Mouse (Mus musculus) stomach, embryonic 15.5 days (tissue): ENCODE data around the gene Tnfaip8l3. TPM values are rescaled to one million over a fixed set of nuclear protein-coding genes. Genes with fewer than 3 reads are reported as not detected.
"Not testable (repeated sequence)": the region's sequence is repeated elsewhere in the genome, so short reads cannot be mapped to it uniquely, and the experiment has no call there.

ENCODE experiments used
- ATAC-seq: fragments of 200-750 bp; cut with Nextera tagmentation; 2 replicates; pipeline ENCODE4 v1.8.0; 2017; ENCODE audit warnings: low read depth, moderate number of reproducible peaks, moderate TSS enrichment; ENCODE audit not compliant: insufficient read depth, low FRiP score
- H3K27ac ChIP-seq: fragments of 300-500 bp; sonication (generic); 2 replicates; pipeline ENCODE4 v1.5.1; 2015; ENCODE audit warnings: mild to moderate bottlenecking, inconsistent platforms
- H3K27me3 ChIP-seq: fragments of 300-500 bp; sonication (generic); replicated peaks from 2 replicates; pipeline ENCODE4 v1.6.1; 2015; ENCODE audit warnings: inconsistent platforms
- H3K36me3 ChIP-seq: fragments of 300-500 bp; sonication (generic); 2 replicates; pipeline ENCODE4 v1.6.1; 2015; ENCODE audit warnings: inconsistent platforms
- H3K4me1 ChIP-seq: fragments of 300-500 bp; sonication (generic); 2 replicates; pipeline ENCODE4 v1.6.1; 2015; ENCODE audit warnings: inconsistent platforms
- H3K4me2 ChIP-seq: fragments of 300-500 bp; sonication (generic); 2 replicates; pipeline ENCODE4 v1.6.1; 2015; ENCODE audit warnings: mild to moderate bottlenecking, inconsistent platforms
- H3K4me3 ChIP-seq: fragments of 300-500 bp; sonication (generic); replicated peaks from 2 replicates; pipeline ENCODE4 v1.5.1; 2015; ENCODE audit warnings: inconsistent platforms
- H3K9ac ChIP-seq: fragments of 300-500 bp; sonication (generic); 2 replicates; pipeline ENCODE4 v1.6.1; 2015; ENCODE audit warnings: inconsistent platforms
- H3K9me3 ChIP-seq: fragments of 300-500 bp; sonication (generic); 2 replicates; pipeline ENCODE4 v1.6.1; 2016; ENCODE audit warnings: inconsistent platforms
- WGBS: fragments of 180-500 bp; shearing (Covaris S2); methylation state at CpG from one replicate; pipeline ENCODE4 v1.1.7; 2015; 5-methylcytosine and 5-hydroxymethylcytosine counted together
- polyA plus RNA-seq: library from polyadenylated mRNA; unstranded; fragments of >200 nt; fragmentation: Nextera tagmentation; extraction: Ambion mirVana; gene quantifications from 2 replicates; pipeline ENCODE4 v1.2.1, GENCODE M21; 2015

The Tnfaip8l3 gene
- polyA plus RNA-seq, 1 experiment from 2014 or later: 0.21 TPM

DNA sequence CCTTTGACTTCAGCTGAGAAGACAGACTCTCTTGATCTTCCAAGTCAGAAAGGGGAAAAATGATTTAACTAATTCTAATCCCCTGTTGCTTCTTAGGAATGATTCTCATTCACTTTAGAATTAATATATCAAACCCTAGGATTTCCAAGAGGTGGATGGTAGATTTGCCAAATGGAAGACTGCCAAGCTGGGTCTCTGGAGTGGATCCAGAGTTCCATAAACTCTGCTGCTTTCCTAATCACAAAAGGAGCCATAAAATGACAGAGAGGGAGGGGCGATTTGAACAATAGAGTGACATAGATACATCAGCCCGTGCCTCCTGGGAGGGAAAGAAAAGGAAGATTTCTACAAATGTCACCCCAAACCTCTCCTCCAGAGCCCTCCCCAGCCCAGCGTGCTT is 3.4 kb downstream of the Tnfaip8l3 start:
- 73% methylated on average over 3 of the region's 3 CpGs for WGBS
- H3K4me2 ChIP-seq: no peak overlapping the region
- no peaks in the 10 kb centered on the region for H3K36me3 ChIP-seq
- H3K4me1 ChIP-seq: 0 out of 2 replicates have a peak, but pooled peaks cover 3% of the 10 kb centered on the region
- H3K4me3 ChIP-seq: no peak overlapping the region
- no peak for ATAC-seq
- peaks cover 16% of the 10 kb centered on the region for H3K27me3 ChIP-seq
- H3K9me3 ChIP-seq: no peaks in the 10 kb centered on the region
- H3K9ac ChIP-seq: no peak overlapping the region
- no peak overlapping the region for H3K27ac ChIP-seq

DNA sequence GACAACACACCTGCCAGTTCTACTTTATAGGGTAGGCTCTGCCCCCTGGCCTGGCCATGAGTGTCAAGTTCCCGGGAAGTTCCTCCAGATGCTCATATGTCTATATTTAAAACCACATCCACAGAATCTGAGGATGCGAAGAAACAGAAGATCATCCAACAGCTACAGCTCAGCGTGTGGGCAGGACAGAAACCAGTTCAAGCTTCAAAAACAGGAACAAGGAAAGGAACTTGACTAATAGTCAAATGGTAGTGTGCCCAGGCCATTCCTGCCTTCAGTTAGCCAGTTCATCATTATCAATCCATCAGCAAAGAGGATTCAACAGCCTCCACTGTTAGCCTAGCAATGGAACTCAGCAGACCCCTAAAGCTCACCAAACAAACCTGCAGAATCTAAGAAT is 4.5 kb downstream of the Tnfaip8l3 start:
- ATAC-seq: no peak
- 0 out of 2 replicates have a peak, but pooled peaks cover 2% of the 10 kb centered on the region for H3K4me1 ChIP-seq
- H3K9ac ChIP-seq: no peak overlapping the region
- H3K4me3 ChIP-seq: no peak overlapping the region
- peaks cover 14% of the 10 kb centered on the region for H3K27me3 ChIP-seq
- 78% methylated on average over 3 of the region's 3 CpGs for WGBS
- H3K9me3 ChIP-seq: no peaks in the 10 kb centered on the region
- H3K36me3 ChIP-seq: no peaks in the 10 kb centered on the region
- H3K27ac ChIP-seq: no peak overlapping the region
- no peak overlapping the region for H3K4me2 ChIP-seq

GRCm38 (mm10) chr9:54061666-54062065 is 6.5 kb downstream of the Tnfaip8l3 start:
- H3K27ac ChIP-seq: no peak overlapping the region
- WGBS: 67% methylated on average over 5 of the region's 5 CpGs

DNA sequence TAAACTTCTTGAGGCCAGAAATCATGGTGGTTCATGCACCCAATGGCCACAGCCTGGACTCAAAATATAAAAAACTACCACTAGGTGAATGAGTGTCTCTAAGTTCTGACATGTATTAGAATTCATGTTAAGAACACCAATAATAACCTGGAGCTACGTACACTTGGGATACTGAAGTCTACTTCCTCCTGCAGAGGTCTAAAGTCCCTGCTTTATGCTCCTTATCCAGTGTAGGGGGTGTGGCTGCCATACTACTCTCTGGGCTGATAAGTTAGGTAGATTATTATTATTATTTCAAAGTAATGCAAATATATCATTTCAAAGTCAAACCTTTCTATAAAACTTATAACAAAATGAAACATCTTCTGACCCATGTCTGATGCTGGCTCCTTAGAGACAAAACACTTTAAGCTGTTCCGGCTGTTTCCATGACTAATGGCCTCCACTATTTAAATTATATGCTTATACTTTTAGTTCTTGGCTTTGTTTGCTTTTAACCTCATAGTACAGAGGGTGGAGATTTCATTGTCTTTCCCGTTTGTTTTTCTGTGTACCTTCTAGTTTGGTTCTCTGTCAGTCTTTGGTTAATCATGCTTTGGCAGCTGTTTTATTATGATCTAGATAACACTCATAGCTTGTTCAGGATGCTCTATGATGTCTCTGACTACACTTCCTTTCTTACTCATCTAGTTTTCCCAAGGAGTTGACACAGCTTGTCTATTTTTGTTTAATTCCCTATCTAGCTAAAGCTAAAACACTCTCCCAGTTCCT is 16.7 kb downstream of the Tnfaip8l3 start:
- WGBS: 66% methylated on average over 3 of the region's 3 CpGs
- ATAC-seq: peak; percentile 47; the same call in 1 of the 2 replicates

More at GRCm38 (mm10) chr9:54061666-54062065, 6.5 kb downstream of the Tnfaip8l3 start:
- Histone ChIP-seq H3K9me3 (no peaks in the 10 kb centered on the region), H3K9ac (no peak overlapping the region), H3K4me3 (no peak overlapping the region), H3K4me2 (no peak overlapping the region), H3K27me3 (no peaks in the 10 kb centered on the region; the same call in 1 of the 2 replicates), H3K4me1 (no peaks in the 10 kb centered on the region), H3K36me3 (no peaks in the 10 kb centered on the region)
- ATAC-seq: no peak

GRCm38 (mm10) chr9:54048978-54049377 is 19.2 kb downstream of the Tnfaip8l3 start:
- no peak overlapping the region for H3K4me3 ChIP-seq
- H3K27me3 ChIP-seq: no peaks in the 10 kb centered on the region
- H3K36me3 ChIP-seq: no peaks in the 10 kb centered on the region
- no peaks in the 10 kb centered on the region for H3K4me1 ChIP-seq
- no peak overlapping the region for H3K9ac ChIP-seq
- no peak for ATAC-seq
- H3K4me2 ChIP-seq: no peak overlapping the region
- no peaks in the 10 kb centered on the region for H3K9me3 ChIP-seq
- H3K27ac ChIP-seq: no peak overlapping the region
- WGBS: 70% methylated on average over 5 of the region's 5 CpGs

More for the DNA sequence above, 16.7 kb downstream of the Tnfaip8l3 start:
- Histone ChIP-seq H3K36me3 (no peaks in the 10 kb centered on the region), H3K9me3 (no peaks in the 10 kb centered on the region), H3K4me3 (no peak overlapping the region), H3K27ac (no peak overlapping the region), H3K4me1 (no peaks in the 10 kb centered on the region), H3K4me2 (no peak overlapping the region), H3K27me3 (no peaks in the 10 kb centered on the region), H3K9ac (no peak overlapping the region)

GRCm38 (mm10) chr9:54043067-54043466 is 25.1 kb downstream of the Tnfaip8l3 start:
- H3K4me2 ChIP-seq: no peak overlapping the region
- no peak overlapping the region for H3K9ac ChIP-seq
- WGBS: 89% methylated on average over 5 of the region's 5 CpGs
- no peaks in the 10 kb centered on the region for H3K36me3 ChIP-seq
- no peak overlapping the region for H3K4me3 ChIP-seq
- H3K27me3 ChIP-seq: no peaks in the 10 kb centered on the region
- H3K27ac ChIP-seq: no peak overlapping the region
- H3K9me3 ChIP-seq: no peaks in the 10 kb centered on the region
- H3K4me1 ChIP-seq: no peaks in the 10 kb centered on the region
- no peak for ATAC-seq

GRCm38 (mm10) chr9:54037717-54038116 is 30.5 kb downstream of the Tnfaip8l3 start:
- Histone ChIP-seq H3K27ac (no peak overlapping the region), H3K27me3 (no peaks in the 10 kb centered on the region), H3K36me3 (no peaks in the 10 kb centered on the region), H3K4me1 (no peaks in the 10 kb centered on the region), H3K9me3 (no peaks in the 10 kb centered on the region), H3K4me3 (no peak overlapping the region), H3K9ac (no peak overlapping the region), H3K4me2 (no peak overlapping the region)
- ATAC-seq: no peak
- 71% methylated on average over 9 of the region's 9 CpGs for WGBS

DNA sequence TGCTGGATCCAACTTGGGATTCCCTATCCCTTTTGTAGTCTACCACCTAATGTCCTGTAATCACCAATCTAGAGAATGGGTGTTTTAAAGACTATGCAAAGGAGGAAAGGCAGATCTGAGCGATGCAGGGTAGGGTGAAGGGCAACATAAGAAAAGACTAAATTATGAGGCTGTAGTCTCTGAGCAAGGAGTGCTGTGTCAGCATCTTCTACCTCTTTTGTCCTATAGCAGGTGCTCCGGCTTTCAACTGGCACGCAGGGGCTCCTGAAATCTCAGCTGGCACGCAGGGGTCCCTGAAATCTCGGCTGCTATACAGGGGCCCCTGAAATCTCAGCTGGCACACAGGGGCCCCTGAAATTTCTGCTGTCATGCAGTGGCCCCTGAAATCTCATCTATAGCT is 33.5 kb downstream of the Tnfaip8l3 start:
- no peaks in the 10 kb centered on the region for H3K9me3 ChIP-seq
- no peak for ATAC-seq
- WGBS: 84% methylated on average over 5 of the region's 5 CpGs
- H3K9ac ChIP-seq: no peak overlapping the region
- H3K4me2 ChIP-seq: no peak overlapping the region
- no peak overlapping the region for H3K4me3 ChIP-seq
- no peaks in the 10 kb centered on the region for H3K27me3 ChIP-seq
- no peak overlapping the region for H3K27ac ChIP-seq
- H3K4me1 ChIP-seq: no peaks in the 10 kb centered on the region
- H3K36me3 ChIP-seq: no peaks in the 10 kb centered on the region

DNA sequence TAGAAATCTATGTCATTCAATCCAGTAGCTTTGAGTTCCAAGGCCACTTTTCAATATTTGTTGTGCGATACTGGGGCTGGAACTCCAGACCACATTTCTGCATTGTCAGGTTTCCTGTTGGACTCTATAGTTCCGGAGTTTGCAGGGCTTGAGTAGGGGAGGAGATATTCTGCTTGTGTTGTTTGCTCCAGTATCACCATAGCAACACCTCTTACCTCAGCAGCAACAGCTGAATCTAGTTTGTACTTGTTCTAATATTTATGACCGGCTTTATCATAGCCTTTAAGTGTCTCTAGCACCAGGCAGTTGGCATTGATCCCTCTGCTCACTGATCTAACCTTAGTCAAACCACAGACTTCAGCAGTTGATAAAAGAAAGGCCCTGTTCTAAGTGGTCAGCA is 45.4 kb downstream of the Tnfaip8l3 start:
- H3K4me3 ChIP-seq: no peak overlapping the region
- no peaks in the 10 kb centered on the region for H3K36me3 ChIP-seq
- no peaks in the 10 kb centered on the region for H3K4me1 ChIP-seq
- H3K9ac ChIP-seq: no peak overlapping the region
- 53% methylated on average over 3 of the region's 3 CpGs for WGBS
- no peaks in the 10 kb centered on the region for H3K27me3 ChIP-seq
- no peak overlapping the region for H3K27ac ChIP-seq
- H3K9me3 ChIP-seq: no peaks in the 10 kb centered on the region
- H3K4me2 ChIP-seq: no peak overlapping the region
- no peak for ATAC-seq

DNA sequence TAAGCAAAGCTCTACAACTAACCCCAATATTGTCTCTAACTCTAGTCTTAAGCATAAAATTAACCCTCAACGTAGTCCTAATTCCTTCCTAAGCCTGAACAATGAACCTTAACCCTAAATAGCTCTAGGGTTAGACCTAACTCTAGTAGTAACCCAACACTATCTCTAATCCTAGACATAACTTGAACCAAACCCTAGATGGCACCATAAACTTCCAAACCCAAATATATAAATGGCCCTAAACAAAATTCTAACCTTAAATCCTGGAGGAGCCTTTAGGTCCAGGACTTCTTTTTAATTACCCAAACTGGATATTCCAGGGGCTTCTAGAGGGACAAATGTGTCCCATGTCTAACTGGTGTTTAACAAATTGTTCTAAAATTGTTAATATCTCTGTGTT is 73.7 kb downstream of the Tnfaip8l3 start:
- Histone ChIP-seq H3K9me3 (no peaks in the 10 kb centered on the region), H3K36me3 (no peaks in the 10 kb centered on the region), H3K4me2 (no peak overlapping the region), H3K9ac (no peak overlapping the region), H3K4me1 (no peaks in the 10 kb centered on the region), H3K27me3 (no peaks in the 10 kb centered on the region), H3K4me3 (no peak overlapping the region), H3K27ac (no peak overlapping the region)
- WGBS: 63% methylated on average over 1 of the region's 1 CpGs
- no peak for ATAC-seq

- not testable (repeated sequence) for H3K36me3 ChIP-seq, H3K9me3 ChIP-seq, H3K4me1 ChIP-seq, H3K27me3 ChIP-seq, H3K4me3 ChIP-seq, H3K4me2 ChIP-seq, H3K27ac ChIP-seq, H3K9ac ChIP-seq, ATAC-seq
Measured at GRCm38 (mm10) chr9:53992567-53992966, 75.6 kb downstream of the Tnfaip8l3 start.

DNA sequence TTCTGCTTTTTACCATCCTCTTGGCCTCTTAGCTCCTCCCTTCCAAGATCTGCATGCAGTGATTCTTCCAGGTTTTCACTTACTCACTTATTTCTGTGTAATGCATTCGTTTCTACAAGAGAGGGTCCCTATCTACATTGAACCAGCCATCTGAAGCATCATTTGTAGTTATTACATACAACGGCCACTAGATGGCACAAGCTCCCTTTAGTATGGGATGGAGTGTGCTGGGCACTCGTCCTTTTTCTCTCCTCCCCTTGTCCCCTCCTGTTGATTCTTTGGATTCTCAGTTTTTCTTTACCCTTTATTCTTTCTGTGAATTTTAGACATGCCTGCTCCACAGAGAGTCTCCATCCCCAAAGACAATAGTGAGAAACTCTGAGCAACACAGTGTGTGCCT is 77.3 kb downstream of the Tnfaip8l3 start:
- Histone ChIP-seq H3K9ac (no peak overlapping the region), H3K27me3 (no peaks in the 10 kb centered on the region), H3K4me1 (no peaks in the 10 kb centered on the region), H3K4me3 (no peak overlapping the region), H3K9me3 (no peaks in the 10 kb centered on the region), H3K27ac (no peak overlapping the region), H3K36me3 (no peaks in the 10 kb centered on the region), H3K4me2 (no peak overlapping the region)
- 3% methylated on average over 3 of the region's 3 CpGs for WGBS
- peak; percentile 35; the same call in 1 of the 2 replicates for ATAC-seq
